Mouse (Mus musculus) heart, embryonic 11.5 days (tissue): ENCODE data around the gene Rhobtb1. TPM values are rescaled to one million over a fixed set of nuclear protein-coding genes. Genes with fewer than 3 reads are reported as not detected.

Source experiments
- ATAC-seq: fragments of 200-750 bp; cut with Nextera tagmentation; replicated peaks from 2 replicates; pipeline ENCODE4 v1.8.0; 2017; ENCODE audit warnings: moderate library complexity; ENCODE audit not compliant: insufficient number of reproducible peaks, low FRiP score, low TSS enrichment
- H3K27ac ChIP-seq: fragments of 300-500 bp; sonication (generic); 2 replicates; pipeline ENCODE4 v1.5.1; 2014; ENCODE audit warnings: mild to moderate bottlenecking, low read depth, low read length
- H3K27me3 ChIP-seq: fragments of 300-500 bp; sonication (generic); 2 replicates; pipeline ENCODE4 v1.6.1; 2014; ENCODE audit warnings: mild to moderate bottlenecking, low read length, mixed read lengths; ENCODE audit not compliant: control insufficient read depth, insufficient read depth
- H3K36me3 ChIP-seq: fragments of 300-500 bp; sonication (generic); 2 replicates; pipeline ENCODE4 v1.6.1; 2014; ENCODE audit warnings: mild to moderate bottlenecking, low read length, moderate library complexity, mixed read lengths; ENCODE audit not compliant: control insufficient read depth, insufficient read depth
- H3K4me1 ChIP-seq: fragments of 300-500 bp; sonication (generic); 2 replicates; pipeline ENCODE4 v1.6.1; 2014; ENCODE audit warnings: low read length; ENCODE audit not compliant: control insufficient read depth, insufficient read depth
- H3K4me2 ChIP-seq: fragments of 300-500 bp; sonication (generic); 2 replicates; pipeline ENCODE4 v1.6.1; 2014; ENCODE audit warnings: mild to moderate bottlenecking, moderate library complexity
- H3K4me3 ChIP-seq: fragments of 300-500 bp; sonication (generic); 2 replicates; pipeline ENCODE4 v1.5.1; 2014; ENCODE audit warnings: low read depth, low read length
- H3K9ac ChIP-seq: fragments of 300-500 bp; sonication (generic); 2 replicates; pipeline ENCODE4 v1.6.1; 2014; ENCODE audit warnings: mild to moderate bottlenecking, low read depth, low read length, moderate library complexity
- H3K9me3 ChIP-seq: fragments of 300-500 bp; sonication (generic); replicated peaks from 2 replicates; pipeline ENCODE4 v1.6.1; 2016; ENCODE audit warnings: low read length; ENCODE audit not compliant: control insufficient read depth
- WGBS: fragments of 180-500 bp; shearing (Covaris S2); extraction: QIAGEN DNeasy Blood & Tissue Kit; methylation state at CpG from one replicate; pipeline ENCODE4 v1.1.7; 2014; ENCODE audit not compliant: insufficient replicate concordance; 5-methylcytosine and 5-hydroxymethylcytosine counted together
- polyA plus RNA-seq: library from polyadenylated mRNA; unstranded; fragments of >200 nt; fragmentation: Nextera tagmentation; extraction: Ambion mirVana; gene quantifications from 2 replicates; pipeline ENCODE4 v1.2.1, GENCODE M21; 2014

Gene Rhobtb1
- polyA plus RNA-seq, 1 experiment from 2014 or later, result 31.1 TPM

DNA sequence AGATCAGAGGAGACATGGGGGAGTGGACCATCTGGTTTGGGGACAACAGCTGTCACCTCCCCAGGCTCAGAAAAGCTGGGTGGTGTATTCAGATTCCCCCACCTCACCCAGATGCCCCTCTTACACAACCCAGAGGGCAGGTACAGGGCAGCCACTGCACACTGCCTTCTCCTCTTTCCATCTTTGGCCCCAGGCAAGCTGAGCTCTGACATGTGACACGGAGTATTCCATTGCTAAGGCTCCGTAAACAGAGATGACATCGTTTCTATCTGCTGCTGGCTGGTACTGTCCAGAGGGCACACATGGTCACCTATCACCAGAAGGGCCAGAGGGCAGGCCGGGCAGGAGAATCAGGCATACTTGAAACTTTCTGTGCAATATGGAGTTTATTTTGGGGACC, 136.9 kb downstream of the Rhobtb1 start:
- H3K4me2 ChIP-seq, result no peak overlapping the region
- no peak overlapping the region for H3K4me3 ChIP-seq
- no peaks in the 10 kb centered on the region for H3K27me3 ChIP-seq
- H3K4me1 ChIP-seq, result peaks cover 12% of the 10 kb centered on the region; the same call in 1 of the 2 replicates
- H3K9ac ChIP-seq, result no peak overlapping the region
- no peak overlapping the region for H3K27ac ChIP-seq
- WGBS, result 76% methylated on average over 4 of the region's 4 CpGs
- H3K9me3 ChIP-seq, result no peaks in the 10 kb centered on the region
- H3K36me3 ChIP-seq, result peaks cover 12% of the 10 kb centered on the region
- ATAC-seq, result no peak

DNA sequence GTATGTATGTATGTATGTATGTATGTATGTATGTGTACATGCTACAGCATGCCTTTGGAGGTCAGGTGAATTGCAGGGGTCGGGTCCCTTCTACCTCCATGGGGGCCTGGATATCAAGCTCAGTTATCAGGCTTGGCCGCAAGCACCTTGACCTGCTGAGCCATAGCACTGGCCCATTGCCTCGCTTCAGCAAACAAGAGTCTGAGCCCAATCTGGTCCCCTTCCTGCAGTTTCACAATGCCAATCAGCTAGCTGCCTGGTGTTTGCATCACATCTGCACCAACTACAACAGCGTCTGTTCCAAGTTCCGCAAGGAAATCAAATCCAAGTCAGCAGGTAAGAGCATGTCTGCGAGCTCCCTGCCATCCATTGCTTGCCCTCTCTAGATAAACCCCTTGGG, 137.5 kb downstream of the Rhobtb1 start:
- H3K27ac ChIP-seq, result no peak overlapping the region
- no peak overlapping the region for H3K9ac ChIP-seq
- no peak overlapping the region for H3K4me3 ChIP-seq
- no peak overlapping the region for H3K4me2 ChIP-seq
- no peaks in the 10 kb centered on the region for H3K9me3 ChIP-seq
- H3K4me1 ChIP-seq, result peaks cover 12% of the 10 kb centered on the region; the same call in 1 of the 2 replicates
- no peak for ATAC-seq
- no peaks in the 10 kb centered on the region for H3K27me3 ChIP-seq
- peaks cover 12% of the 10 kb centered on the region for H3K36me3 ChIP-seq
- WGBS, result 77% methylated on average over 6 of the region's 6 CpGs

DNA sequence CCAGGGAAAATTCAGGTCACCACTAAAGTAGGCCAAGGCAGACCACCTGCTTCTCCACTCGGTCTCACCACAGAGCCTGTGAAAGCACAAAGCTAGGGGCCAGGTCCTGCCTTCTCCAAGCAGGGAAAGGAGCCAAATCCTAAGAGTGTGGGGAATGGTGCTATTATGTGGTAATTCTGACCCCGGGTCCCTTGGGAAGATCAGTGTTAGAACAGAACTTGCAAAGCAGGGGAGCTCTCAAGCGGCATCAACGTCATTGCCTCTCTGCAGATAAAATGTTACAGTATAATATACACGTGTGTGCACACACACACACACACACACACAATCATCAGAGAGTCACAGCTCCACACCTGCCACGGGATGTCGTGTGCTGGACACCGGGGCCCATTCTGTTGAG, 139.5 kb downstream of the Rhobtb1 start:
- no peak overlapping the region for H3K4me2 ChIP-seq
- ATAC-seq, result no peak
- no peak overlapping the region for H3K9ac ChIP-seq
- H3K27ac ChIP-seq, result no peak overlapping the region
- peaks cover 12% of the 10 kb centered on the region; the same call in 1 of the 2 replicates for H3K4me1 ChIP-seq
- H3K27me3 ChIP-seq, result no peaks in the 10 kb centered on the region
- WGBS, result 90% methylated on average over 8 of the region's 8 CpGs
- peaks cover 5% of the 10 kb centered on the region for H3K36me3 ChIP-seq
- H3K9me3 ChIP-seq, result no peaks in the 10 kb centered on the region
- H3K4me3 ChIP-seq, result no peak overlapping the region

DNA sequence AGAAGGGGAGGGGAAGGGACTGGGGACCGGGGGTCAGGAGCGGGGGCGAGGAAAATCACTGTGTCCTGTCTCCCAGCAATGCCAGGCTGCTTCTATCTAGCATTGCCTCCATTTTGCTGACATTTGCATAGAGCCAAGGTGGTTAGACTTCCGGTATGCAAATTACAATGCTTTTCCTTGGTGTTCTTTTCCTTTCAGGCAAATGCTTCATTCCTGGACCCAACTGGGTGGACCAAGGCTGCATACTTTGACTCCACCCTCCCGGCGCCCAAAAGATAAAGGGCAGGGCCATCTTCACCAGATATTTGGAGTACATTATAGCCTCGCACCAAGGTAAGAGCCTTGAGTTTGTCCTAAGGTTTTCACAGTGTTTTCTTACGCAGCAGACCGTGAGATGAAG, 144.7 kb downstream of the Rhobtb1 start:
- no peaks in the 10 kb centered on the region for H3K36me3 ChIP-seq
- H3K9me3 ChIP-seq, result no peaks in the 10 kb centered on the region
- H3K4me2 ChIP-seq, result no peak overlapping the region
- no peak overlapping the region for H3K4me3 ChIP-seq
- no peak overlapping the region for H3K27ac ChIP-seq
- no peak overlapping the region for H3K9ac ChIP-seq
- WGBS, result 78% methylated on average over 9 of the region's 9 CpGs
- no peaks in the 10 kb centered on the region for H3K27me3 ChIP-seq
- ATAC-seq, result no peak
- no peaks in the 10 kb centered on the region for H3K4me1 ChIP-seq

DNA sequence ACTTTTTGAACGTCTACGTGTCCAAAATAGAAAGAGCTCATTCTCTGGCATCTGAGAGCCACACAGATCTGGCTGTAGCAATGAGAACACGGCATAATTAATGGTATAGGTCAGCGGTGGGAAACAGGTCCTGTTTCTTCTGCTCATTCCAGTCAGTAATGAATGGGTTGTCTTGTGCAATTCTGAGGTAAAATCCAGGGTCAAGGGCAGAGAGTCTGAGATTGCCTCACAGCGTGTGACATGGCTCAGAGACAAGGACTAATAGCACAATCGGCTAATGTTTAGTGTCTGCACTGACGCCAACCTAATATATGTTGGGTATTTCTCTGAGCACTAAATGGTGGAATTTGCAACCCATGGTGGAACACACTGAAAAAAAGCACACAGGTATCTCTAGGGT, 148.8 kb downstream of the Rhobtb1 start:
- Histone ChIP-seq H3K9ac (no peak overlapping the region), H3K9me3 (no peaks in the 10 kb centered on the region), H3K4me2 (no peak overlapping the region), H3K4me3 (no peak overlapping the region), H3K4me1 (no peaks in the 10 kb centered on the region), H3K27me3 (no peaks in the 10 kb centered on the region), H3K36me3 (no peaks in the 10 kb centered on the region), H3K27ac (no peak overlapping the region)
- ATAC-seq, result no peak
- WGBS, result 78% methylated on average over 7 of the region's 7 CpGs

DNA sequence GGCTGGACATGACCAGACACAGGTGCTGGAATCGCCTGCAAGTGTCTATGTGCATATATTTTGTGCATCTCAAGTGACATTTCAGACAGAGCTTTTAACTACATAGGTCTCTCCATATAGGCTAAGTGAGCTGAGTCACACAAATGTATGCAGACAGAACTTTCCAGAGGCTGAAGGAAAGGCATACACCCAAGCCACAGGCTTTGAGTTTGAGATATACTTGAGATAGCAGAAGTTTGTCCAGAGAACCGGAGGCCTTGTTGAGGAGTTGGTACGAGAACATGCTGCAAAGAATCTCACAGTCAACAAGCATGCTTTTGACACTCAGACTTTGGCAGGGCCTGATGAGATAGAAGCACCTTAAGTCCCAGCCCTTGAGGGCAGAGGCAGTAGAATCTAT, 151.4 kb downstream of the Rhobtb1 start:
- Histone ChIP-seq H3K9ac (no peak overlapping the region), H3K36me3 (no peaks in the 10 kb centered on the region), H3K4me2 (no peak overlapping the region), H3K4me3 (no peak overlapping the region), H3K27ac (no peak overlapping the region), H3K27me3 (no peaks in the 10 kb centered on the region), H3K9me3 (no peaks in the 10 kb centered on the region), H3K4me1 (peaks cover 4% of the 10 kb centered on the region)
- 63% methylated on average over 3 of the region's 3 CpGs for WGBS
- ATAC-seq, result no peak

DNA sequence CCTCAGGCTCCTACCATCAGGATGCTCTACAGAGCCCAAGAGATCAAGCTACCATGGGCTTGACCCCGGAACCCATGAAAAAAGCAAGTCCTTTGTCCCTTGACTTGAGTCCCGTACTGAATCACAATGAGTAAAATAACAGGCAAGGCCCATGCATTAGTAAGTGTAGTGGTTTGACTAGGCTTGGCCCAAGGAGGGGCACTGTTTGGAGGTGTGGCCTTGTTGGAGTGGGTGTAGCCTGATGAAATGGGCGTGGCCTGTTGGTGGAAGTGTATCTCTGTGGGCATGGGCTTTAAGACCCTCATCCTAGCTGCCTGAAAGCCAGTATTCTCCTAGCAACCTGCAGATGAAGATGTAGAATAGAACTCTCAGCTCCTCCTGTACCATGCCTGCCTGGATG, 153.6 kb downstream of the Rhobtb1 start:
- ATAC-seq, result no peak; the same call in 1 of the 2 replicates
- peaks cover 4% of the 10 kb centered on the region for H3K4me1 ChIP-seq
- H3K9me3 ChIP-seq, result no peaks in the 10 kb centered on the region
- no peak overlapping the region for H3K27ac ChIP-seq
- H3K9ac ChIP-seq, result no peak overlapping the region
- H3K4me3 ChIP-seq, result no peak overlapping the region
- H3K4me2 ChIP-seq, result no peak overlapping the region
- no peaks in the 10 kb centered on the region for H3K27me3 ChIP-seq
- no peaks in the 10 kb centered on the region for H3K36me3 ChIP-seq
- WGBS, result 85% methylated on average over 3 of the region's 3 CpGs

DNA sequence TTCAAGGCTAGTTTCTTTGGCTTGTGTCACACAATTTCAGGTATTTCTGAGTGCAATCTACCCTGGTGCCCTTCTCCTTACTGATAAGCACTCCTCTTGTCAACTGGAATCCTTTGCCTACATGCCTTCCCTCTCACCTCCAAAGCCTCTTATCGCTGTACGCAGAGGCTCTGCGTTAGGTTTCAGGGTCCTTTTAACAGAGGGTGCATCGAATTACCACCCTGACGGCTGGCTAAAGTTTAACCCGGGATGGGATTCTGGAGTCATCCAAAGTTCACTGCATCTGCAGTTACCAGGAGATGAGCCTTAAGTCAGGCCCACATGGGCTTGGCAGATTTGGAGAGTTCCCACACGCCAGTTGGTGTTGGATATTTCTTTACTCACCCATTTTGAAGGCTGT, 154.4 kb downstream of the Rhobtb1 start:
- Histone ChIP-seq H3K4me2 (no peak overlapping the region), H3K4me1 (peaks cover 4% of the 10 kb centered on the region), H3K27me3 (no peaks in the 10 kb centered on the region), H3K9me3 (no peaks in the 10 kb centered on the region), H3K9ac (no peak overlapping the region), H3K27ac (no peak overlapping the region), H3K4me3 (no peak overlapping the region), H3K36me3 (no peaks in the 10 kb centered on the region)
- ATAC-seq, result no peak
- WGBS, result 29% methylated on average over 7 of the region's 7 CpGs

DNA sequence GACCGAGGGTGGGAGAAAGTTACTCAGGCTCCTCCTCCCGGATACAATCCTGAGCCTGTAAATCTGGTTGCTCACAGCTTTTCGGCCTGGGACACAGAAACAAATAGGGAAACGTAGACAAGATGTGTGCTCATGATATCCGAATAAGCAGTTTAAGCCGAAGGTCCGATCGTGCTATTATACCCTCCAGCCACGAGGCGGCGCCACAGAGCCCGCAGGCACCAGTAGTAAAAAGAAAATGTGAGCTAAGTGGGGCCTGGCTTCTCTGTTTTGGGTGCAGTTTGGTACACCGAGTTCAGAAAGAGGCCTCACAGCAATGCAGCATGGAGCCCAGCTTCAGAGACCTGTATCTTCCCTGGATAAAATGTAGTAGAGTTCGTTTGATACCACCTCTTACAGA, 155.0 kb downstream of the Rhobtb1 start:
- peaks cover 4% of the 10 kb centered on the region for H3K4me1 ChIP-seq
- H3K9ac ChIP-seq, result no peak overlapping the region
- H3K27me3 ChIP-seq, result no peaks in the 10 kb centered on the region
- no peak for ATAC-seq
- H3K27ac ChIP-seq, result no peak overlapping the region
- H3K9me3 ChIP-seq, result no peaks in the 10 kb centered on the region
- H3K4me2 ChIP-seq, result no peak overlapping the region
- no peak overlapping the region for H3K4me3 ChIP-seq
- H3K36me3 ChIP-seq, result no peaks in the 10 kb centered on the region
- 43% methylated on average over 14 of the region's 14 CpGs for WGBS
